Mouse (Mus musculus): ENCODE measurements around the gene Ppp4r4.
"Not testable (repeated sequence)": the region's sequence is repeated elsewhere in the genome, so short reads cannot be mapped to it uniquely, and the experiment has no call there.

Gene Ppp4r4

GRCm38 (mm10) chr12:103643818-103644217 lies 111.7 kb downstream of the Ppp4r4 start:
- DNase-seq = no peak

- DNase-seq = no peak
Measured at GRCm38 (mm10) chr12:103644601-103645000, 112.5 kb downstream of the Ppp4r4 start.

GRCm38 (mm10) chr12:103646314-103646713 lies 114.2 kb downstream of the Ppp4r4 start:
- no peak for DNase-seq

- no peak for DNase-seq
Measured at GRCm38 (mm10) chr12:103653836-103654235, 121.8 kb downstream of the Ppp4r4 start.

- DNase-seq = no peak
Measured at GRCm38 (mm10) chr12:103655123-103656044, 123.3 kb downstream of the Ppp4r4 start.

GRCm38 (mm10) chr12:103656848-103657626 lies 125.0 kb downstream of the Ppp4r4 start, which contains the start of gene Serpina6:
Gene Serpina6 (minus strand): TSS chr12:103657212.
- no peak for DNase-seq

- DNase-seq = no peak
Measured at GRCm38 (mm10) chr12:103657991-103658390, 125.9 kb downstream of the Ppp4r4 start.

- no peak for DNase-seq
Measured at GRCm38 (mm10) chr12:103659171-103659570, 127.1 kb downstream of the Ppp4r4 start.

GRCm38 (mm10) chr12:103660076-103660475 lies 128.0 kb downstream of the Ppp4r4 start:
- peak; percentile 20 for DNase-seq

GRCm38 (mm10) chr12:103662053-103662452 lies 130.0 kb downstream of the Ppp4r4 start:
- DNase-seq = not testable (repeated sequence)

Data from kidney, adult 11 months (tissue).